Mouse (Mus musculus) stomach, embryonic 14.5 days (tissue): ENCODE results near the gene Chrnb1. TPM values are rescaled to one million over a fixed set of nuclear protein-coding genes. Genes with fewer than 3 reads are reported as not detected.
A peak's percentile ranks its signal among the peaks of the same experiment; 100 is the strongest.

Source experiments
- ATAC-seq: fragments of 200-750 bp; cut with Nextera tagmentation; 2 replicates; pipeline ENCODE4 v1.8.0; 2017; ENCODE audit warnings: low read depth, moderate TSS enrichment; ENCODE audit not compliant: insufficient number of reproducible peaks, insufficient read depth, low FRiP score
- H3K27ac ChIP-seq: fragments of 300-500 bp; sonication (generic); 2 replicates; pipeline ENCODE4 v1.5.1; 2014; ENCODE audit warnings: mild to moderate bottlenecking, low read length, moderate library complexity, mixed read lengths
- H3K27me3 ChIP-seq: fragments of 300-500 bp; sonication (generic); 2 replicates; pipeline ENCODE4 v1.6.1; 2014; ENCODE audit warnings: low read length, control low read depth, mixed read lengths; ENCODE audit not compliant: control insufficient read depth, insufficient read depth
- H3K36me3 ChIP-seq: fragments of 300-500 bp; sonication (generic); 2 replicates; pipeline ENCODE4 v1.6.1; 2014; ENCODE audit warnings: mild to moderate bottlenecking, control low read depth, low read length, moderate library complexity, mixed read lengths; ENCODE audit not compliant: control insufficient read depth, insufficient read depth
- H3K4me1 ChIP-seq: fragments of 300-500 bp; sonication (generic); 2 replicates; pipeline ENCODE4 v1.6.1; 2014; ENCODE audit warnings: low read length, control low read depth, mixed read lengths; ENCODE audit not compliant: control insufficient read depth, insufficient read depth
- H3K4me2 ChIP-seq: fragments of 300-500 bp; sonication (generic); replicated peaks from 2 replicates; pipeline ENCODE4 v1.6.1; 2014; ENCODE audit warnings: low read depth, low read length, control low read depth
- H3K4me3 ChIP-seq: fragments of 300-500 bp; sonication (generic); 2 replicates; pipeline ENCODE4 v1.5.1; 2014; ENCODE audit warnings: low read depth, low read length, control low read depth
- H3K9ac ChIP-seq: fragments of 300-500 bp; sonication (generic); replicated peaks from 2 replicates; pipeline ENCODE4 v1.6.1; 2014; ENCODE audit warnings: low read depth, mild to moderate bottlenecking, control low read depth, low read length, moderate library complexity, mixed read lengths
- H3K9me3 ChIP-seq: fragments of 300-500 bp; sonication (generic); 2 replicates; pipeline ENCODE4 v1.6.1; 2016; ENCODE audit warnings: low read depth, low read length, control low read depth; ENCODE audit not compliant: control insufficient read depth
- WGBS: fragments of 180-500 bp; shearing (Covaris S2); extraction: QIAGEN DNeasy Blood & Tissue Kit; methylation state at CpG from one replicate; pipeline ENCODE4 v1.1.7; 2014; 5-methylcytosine and 5-hydroxymethylcytosine counted together
- polyA plus RNA-seq: library from polyadenylated mRNA; unstranded; fragments of >200 nt; fragmentation: Nextera tagmentation; extraction: Ambion mirVana; gene quantifications from 2 replicates; pipeline ENCODE4 v1.2.1, GENCODE M21; 2014

The Chrnb1 gene
- polyA plus RNA-seq, result 6.7 and 7.5 TPM in 2 replicates

DNA sequence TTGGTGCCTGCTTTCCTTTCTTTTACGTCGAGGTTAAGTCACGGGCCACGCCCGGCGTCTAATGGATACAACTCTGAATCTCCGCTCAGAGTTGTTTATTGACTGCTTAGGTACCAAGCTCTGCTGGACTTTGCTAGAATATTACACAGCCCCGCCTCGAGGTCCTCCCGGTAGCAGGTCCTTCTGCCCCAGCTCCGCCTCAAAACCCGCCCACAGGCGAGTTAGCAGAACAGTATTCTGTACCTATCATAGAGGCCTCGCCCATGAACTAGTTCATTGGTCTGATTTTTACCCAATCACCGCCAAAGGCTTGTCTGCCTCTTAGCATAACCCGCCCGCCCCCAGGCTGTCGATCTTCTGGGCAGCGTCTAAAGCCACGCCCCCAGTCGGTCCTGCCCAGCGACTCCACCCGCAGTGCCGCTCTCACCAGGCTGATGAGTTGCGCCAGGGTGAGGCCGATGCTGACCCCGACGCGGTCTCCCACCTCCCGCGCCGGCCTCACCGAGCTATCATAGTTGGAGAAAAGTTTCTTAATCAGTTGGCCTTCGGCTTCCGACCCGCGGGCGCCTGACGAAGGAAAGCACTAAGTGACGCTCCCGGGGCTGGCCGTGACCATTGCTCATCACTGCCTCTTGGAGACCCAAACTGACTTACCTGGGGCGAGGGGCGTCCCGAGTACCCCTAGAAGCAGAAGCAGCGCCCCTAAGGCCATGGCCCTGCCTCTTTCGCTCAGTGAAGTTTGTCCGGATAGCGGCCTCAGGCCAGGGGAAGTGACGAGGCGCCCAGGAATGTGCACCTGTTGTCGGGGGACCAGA lies at the start of gene Chrnb1:
Chrnb1 (minus strand) TSS at position 776 of the 815 bp plus-strand sequence.
- Histone ChIP-seq H3K4me1 (peaks cover 15% of the 10 kb centered on the region), H3K9me3 (no peaks in the 10 kb centered on the region), H3K4me3 (peak within 1 kb of the TSS; percentile 44), H3K27me3 (no peaks in the 10 kb centered on the region), H3K36me3 (no peaks in the 10 kb centered on the region), H3K4me2 (peak within 1 kb of the TSS; percentile 95), H3K9ac (0 out of 2 replicates have a peak within 1 kb of the TSS, but pooled peaks have one; percentile 28), H3K27ac (no peak within 1 kb of the TSS)
- ATAC-seq, result peak; percentile 97
- 1% methylated on average over 52 of the region's 52 CpGs for WGBS

DNA sequence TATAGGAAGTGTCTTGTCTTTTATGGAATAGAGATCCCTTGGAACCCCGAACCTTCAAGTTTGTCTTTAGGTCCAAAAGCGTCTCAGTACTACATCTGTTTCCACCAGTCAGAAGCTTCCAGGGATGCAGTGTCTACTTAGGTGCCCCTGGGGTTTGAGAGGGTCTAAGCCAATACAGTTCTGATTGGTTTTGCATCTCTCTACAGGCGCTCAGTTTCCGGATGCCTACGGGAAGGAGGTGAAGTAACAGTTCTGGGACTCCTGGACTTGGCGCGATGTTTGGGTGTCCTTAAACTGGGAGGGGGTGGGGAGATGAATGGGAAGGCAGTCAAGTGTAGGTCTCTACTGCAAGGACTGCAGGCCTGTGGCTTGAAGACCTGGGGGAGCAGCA lies 43.0 kb upstream of the Chrnb1 start:
- Histone ChIP-seq H3K9me3 (no peaks in the 10 kb centered on the region), H3K4me2 (peak overlapping the region; percentile 64), H3K36me3 (0 out of 2 replicates have a peak, but pooled peaks cover 2% of the 10 kb centered on the region), H3K4me1 (peaks cover 27% of the 10 kb centered on the region), H3K9ac (peak overlapping the region; percentile 22; the same call in 1 of the 2 replicates), H3K4me3 (peak overlapping the region; percentile 74), H3K27me3 (no peaks in the 10 kb centered on the region), H3K27ac (peak overlapping the region; percentile 62)
- ATAC-seq, result no peak
- 2% methylated on average over 7 of the region's 7 CpGs for WGBS

GRCm38 (mm10) chr11:69837952-69838713 lies 42.4 kb upstream of the Chrnb1 start, which contains the start of gene Tmem256:
Gene Tmem256, plus strand, starts transcription at chr11:69838514.
- Histone ChIP-seq H3K9ac (peak within 1 kb of the TSS; percentile 69), H3K36me3 (peaks cover 6% of the 10 kb centered on the region; the same call in 1 of the 2 replicates), H3K27me3 (no peaks in the 10 kb centered on the region), H3K9me3 (no peaks in the 10 kb centered on the region), H3K4me1 (peaks cover 28% of the 10 kb centered on the region), H3K4me3 (peak within 1 kb of the TSS; percentile 74), H3K4me2 (peak within 1 kb of the TSS; percentile 64), H3K27ac (peak within 1 kb of the TSS; percentile 89)
- WGBS, result 0% methylated on average over 34 of the region's 34 CpGs
- ATAC-seq, result peak; percentile 90

DNA sequence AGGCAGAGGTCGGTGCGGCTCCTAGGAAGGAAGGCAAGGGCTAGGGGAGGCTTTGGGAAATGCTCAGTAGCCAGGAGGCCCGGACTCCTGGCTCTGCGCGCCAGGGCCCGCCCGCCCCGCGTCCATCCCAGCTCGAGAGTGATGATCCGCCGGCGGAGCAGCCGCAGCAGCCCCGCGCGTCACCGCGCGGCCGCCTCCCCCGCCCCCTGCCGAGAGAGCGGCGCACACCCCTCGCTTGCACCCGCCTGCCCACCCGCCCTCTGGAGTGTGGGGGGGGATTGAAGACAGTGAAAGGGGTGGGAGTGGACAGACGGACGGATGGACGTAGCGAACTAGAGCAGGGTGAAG lies 41.8 kb upstream of the Chrnb1 start, which contains the start of gene Nlgn2:
Nlgn2 (minus strand) TSS at position 181 of the 348 bp plus-strand sequence.
- H3K4me2 ChIP-seq, result peak within 1 kb of the TSS; percentile 64
- H3K9me3 ChIP-seq, result no peaks in the 10 kb centered on the region
- H3K9ac ChIP-seq, result peak within 1 kb of the TSS; percentile 69
- peaks cover 12% of the 10 kb centered on the region; the same call in 1 of the 2 replicates for H3K36me3 ChIP-seq
- H3K4me1 ChIP-seq, result peaks cover 28% of the 10 kb centered on the region
- 0% methylated on average over 11 of the region's 32 CpGs for WGBS
- peak; percentile 56; the same call in 1 of the 2 replicates for ATAC-seq
- H3K27ac ChIP-seq, result peak within 1 kb of the TSS; percentile 89
- no peaks in the 10 kb centered on the region for H3K27me3 ChIP-seq
- peak within 1 kb of the TSS; percentile 74 for H3K4me3 ChIP-seq

GRCm38 (mm10) chr11:69836703-69837576 lies 41.2 kb upstream of the Chrnb1 start:
- Histone ChIP-seq H3K9me3 (no peaks in the 10 kb centered on the region), H3K27me3 (no peaks in the 10 kb centered on the region), H3K9ac (peak overlapping the region; percentile 69), H3K4me3 (peak overlapping the region; percentile 74), H3K4me2 (peak overlapping the region; percentile 63), H3K27ac (peak overlapping the region; percentile 89), H3K4me1 (peaks cover 28% of the 10 kb centered on the region), H3K36me3 (peaks cover 17% of the 10 kb centered on the region; the same call in 1 of the 2 replicates)
- 0 out of 2 replicates have a peak, but pooled peaks have one; percentile 1 for ATAC-seq
- WGBS, result 1% methylated on average over 45 of the region's 52 CpGs

DNA sequence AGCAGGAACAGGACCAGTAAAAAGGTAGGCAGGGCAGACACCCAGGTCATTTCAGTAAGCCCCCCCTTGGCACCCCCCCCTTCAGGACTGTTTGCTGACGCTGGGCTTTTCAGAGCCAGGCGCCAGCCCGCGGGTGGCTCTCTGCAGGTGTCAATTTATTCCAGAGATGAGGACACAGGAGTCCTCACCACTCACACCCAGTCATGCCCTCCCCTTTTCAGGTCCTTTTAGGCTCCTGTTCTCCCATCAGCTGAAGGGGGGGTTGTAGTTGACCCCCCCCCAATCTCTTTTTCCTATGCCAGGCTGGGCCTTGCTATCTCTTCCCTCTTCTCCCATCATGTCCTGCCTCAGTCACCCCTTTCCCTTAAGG lies 40.2 kb upstream of the Chrnb1 start:
- no peaks in the 10 kb centered on the region for H3K9me3 ChIP-seq
- H3K36me3 ChIP-seq, result peaks cover 17% of the 10 kb centered on the region; the same call in 1 of the 2 replicates
- no peak for ATAC-seq
- H3K27ac ChIP-seq, result no peak overlapping the region
- no peak overlapping the region for H3K9ac ChIP-seq
- peak overlapping the region; percentile 74 for H3K4me3 ChIP-seq
- H3K27me3 ChIP-seq, result no peaks in the 10 kb centered on the region
- peak overlapping the region; percentile 63 for H3K4me2 ChIP-seq
- WGBS, result 15% methylated on average over 4 of the region's 4 CpGs
- peaks cover 28% of the 10 kb centered on the region for H3K4me1 ChIP-seq

GRCm38 (mm10) chr11:69835326-69835965 lies 39.7 kb upstream of the Chrnb1 start:
- peak overlapping the region; percentile 74 for H3K4me3 ChIP-seq
- no peak for ATAC-seq
- 18% methylated on average over 9 of the region's 9 CpGs for WGBS
- peaks cover 17% of the 10 kb centered on the region; the same call in 1 of the 2 replicates for H3K36me3 ChIP-seq
- no peak overlapping the region for H3K27ac ChIP-seq
- no peak overlapping the region for H3K9ac ChIP-seq
- H3K4me2 ChIP-seq, result peak overlapping the region; percentile 63
- no peaks in the 10 kb centered on the region for H3K27me3 ChIP-seq
- no peaks in the 10 kb centered on the region for H3K9me3 ChIP-seq
- peaks cover 28% of the 10 kb centered on the region for H3K4me1 ChIP-seq
